Mouse (Mus musculus): ENCODE results near the gene Amt. TPM values are rescaled to one million over a fixed set of nuclear protein-coding genes. Genes with fewer than 3 reads are reported as not detected.
A peak's percentile ranks its signal among the peaks of the same experiment; 100 is the strongest.
"Not testable (repeated sequence)": the region's sequence is repeated elsewhere in the genome, so short reads cannot be mapped to it uniquely, and the experiment has no call there.

The Amt gene
- polyA plus RNA-seq, 1 experiment from 2014 or later: 50.5 TPM

DNA sequence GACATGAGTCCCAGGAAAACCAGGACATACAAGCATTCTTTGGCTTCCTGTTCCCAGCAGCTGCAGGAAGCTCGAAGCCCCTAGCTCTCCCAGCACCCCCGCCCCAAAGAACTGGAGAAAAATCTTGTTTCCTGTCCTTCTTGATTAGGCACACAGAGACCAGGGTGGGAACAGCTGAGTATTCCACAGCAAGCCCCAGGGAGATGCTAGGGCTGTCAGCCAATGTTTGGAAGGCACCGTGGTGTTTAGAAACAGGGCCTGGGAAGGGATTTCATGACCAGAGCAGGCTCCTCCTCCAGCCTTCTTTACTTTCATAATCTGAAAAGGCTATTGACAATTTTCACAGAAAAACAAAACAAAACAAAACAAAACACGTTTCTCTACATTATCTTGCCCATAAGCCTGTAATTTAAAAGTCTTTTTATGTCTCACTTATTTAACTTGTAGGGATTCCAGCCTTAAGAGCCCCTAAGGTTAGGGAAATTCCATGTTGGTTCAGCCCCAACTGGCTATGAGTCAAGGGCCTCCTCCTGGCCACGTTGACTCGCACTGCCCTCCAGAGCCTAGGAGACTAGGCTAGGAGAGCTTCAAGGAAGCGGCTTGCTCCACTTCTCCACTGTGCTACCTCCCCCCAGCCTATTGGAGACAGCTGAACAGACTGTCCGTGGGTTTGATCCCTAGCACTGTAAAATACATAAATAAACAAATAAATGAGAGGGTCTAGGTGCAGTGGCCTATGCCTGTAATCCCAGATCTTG is 16.4 kb upstream of the Amt start:
- Histone ChIP-seq H3K27ac (peak overlapping the region; percentile 72), H3K27me3 (ENCODE audit: insufficient read depth, low read length) (no peaks in the 10 kb centered on the region), H3K4me3 (replicated peaks; ENCODE audit: low read depth, low read length) (no peak overlapping the region), H3K36me3 (ENCODE audit: insufficient read depth, low read length) (no peaks in the 10 kb centered on the region), H3K4me2 (ENCODE audit: low read length) (no peak overlapping the region), H3K9ac (ENCODE audit: low read depth, low read length) (no peak overlapping the region), H3K9me3 (replicated peaks; ENCODE audit: low read length) (no peaks in the 10 kb centered on the region), H3K4me1 (replicated peaks; ENCODE audit: insufficient read depth, low read length) (no peaks in the 10 kb centered on the region)
- ATAC-seq (replicated peaks; ENCODE audit: low FRiP score, low read depth) (no peak; the same call in 1 of the 2 replicates), DNase-seq (ENCODE audit: low spot score) (peak; percentile 85)
- peak; percentile 6; the same call in 1 of the 2 replicates for TF ChIP-seq CTCF (IDR thresholded peaks at IDR 0.05; ENCODE audit: low read depth)
- 33% methylated on average over 8 of the region's 8 CpGs for WGBS

- H3K27me3 ChIP-seq (ENCODE audit: insufficient read depth, low read length): no peaks in the 10 kb centered on the region
- no peaks in the 10 kb centered on the region for H3K4me1 ChIP-seq (replicated peaks; ENCODE audit: insufficient read depth, low read length)
- no peaks in the 10 kb centered on the region for H3K36me3 ChIP-seq (ENCODE audit: insufficient read depth, low read length)
- no peak overlapping the region for H3K4me3 ChIP-seq (replicated peaks; ENCODE audit: low read depth, low read length)
- DNase-seq (ENCODE audit: low spot score) (peak; percentile 90), ATAC-seq (replicated peaks; ENCODE audit: low FRiP score, low read depth) (peak; percentile 61; the same call in 1 of the 2 replicates)
- TF ChIP-seq CTCF (IDR thresholded peaks at IDR 0.05; ENCODE audit: low read depth): peak; percentile 96
- no peak overlapping the region for H3K4me2 ChIP-seq (ENCODE audit: low read length)
- no peak overlapping the region for H3K9ac ChIP-seq (ENCODE audit: low read depth, low read length)
- no peak overlapping the region for H3K27ac ChIP-seq
- no peaks in the 10 kb centered on the region for H3K9me3 ChIP-seq (replicated peaks; ENCODE audit: low read length)
- 7% methylated on average over 6 of the region's 6 CpGs for WGBS
Observed at GRCm38 (mm10) chr9:108284410-108284809, 12.2 kb upstream of the Amt start.

- ATAC-seq (replicated peaks; ENCODE audit: low FRiP score, low read depth); DNase-seq (ENCODE audit: low spot score): not testable (repeated sequence)
Observed at GRCm38 (mm10) chr9:108287526-108288238, 9.0 kb upstream of the Amt start.

DNA sequence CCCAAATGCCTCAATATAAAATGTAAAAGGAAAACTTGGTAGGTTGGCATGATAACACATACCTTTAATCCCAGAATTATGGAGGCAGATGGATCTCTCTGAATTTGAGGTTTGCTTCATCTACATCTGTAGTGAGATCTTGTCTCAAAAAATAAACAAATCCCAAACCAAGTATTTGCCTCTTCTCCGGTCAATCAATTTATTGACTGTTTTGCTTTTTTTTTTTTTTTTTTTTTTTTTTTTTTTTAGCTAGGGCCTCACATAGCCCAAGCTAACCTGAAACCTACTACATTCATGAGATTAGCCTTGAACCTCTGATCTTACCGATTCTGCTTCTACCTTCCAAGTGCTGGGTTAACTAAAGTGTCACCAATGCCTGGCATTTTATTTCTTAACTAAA is 7.3 kb upstream of the Amt start:
- WGBS: 59% methylated on average over 2 of the region's 2 CpGs
- no peak for ATAC-seq (replicated peaks; ENCODE audit: low FRiP score, low read depth)
- no peaks in the 10 kb centered on the region for H3K27me3 ChIP-seq (ENCODE audit: insufficient read depth, low read length)
- H3K9ac ChIP-seq (ENCODE audit: low read depth, low read length): no peak overlapping the region
- H3K4me3 ChIP-seq (replicated peaks; ENCODE audit: low read depth, low read length): no peak overlapping the region
- 0 out of 2 replicates have a peak, but pooled peaks cover 3% of the 10 kb centered on the region for H3K4me1 ChIP-seq (replicated peaks; ENCODE audit: insufficient read depth, low read length)
- DNase-seq (ENCODE audit: low spot score): no peak
- no peak for TF ChIP-seq CTCF (IDR thresholded peaks at IDR 0.05; ENCODE audit: low read depth)
- no peaks in the 10 kb centered on the region for H3K36me3 ChIP-seq (ENCODE audit: insufficient read depth, low read length)
- no peaks in the 10 kb centered on the region for H3K9me3 ChIP-seq (replicated peaks; ENCODE audit: low read length)
- no peak overlapping the region for H3K4me2 ChIP-seq (ENCODE audit: low read length)
- no peak overlapping the region for H3K27ac ChIP-seq

More at GRCm38 (mm10) chr9:108287526-108288238, 9.0 kb upstream of the Amt start:
- H3K27ac ChIP-seq; H3K4me1 ChIP-seq (replicated peaks; ENCODE audit: insufficient read depth, low read length); H3K36me3 ChIP-seq (ENCODE audit: insufficient read depth, low read length); H3K4me2 ChIP-seq (ENCODE audit: low read length); H3K9ac ChIP-seq (ENCODE audit: low read depth, low read length); H3K4me3 ChIP-seq (replicated peaks; ENCODE audit: low read depth, low read length); H3K9me3 ChIP-seq (replicated peaks; ENCODE audit: low read length); H3K27me3 ChIP-seq (ENCODE audit: insufficient read depth, low read length): not testable (repeated sequence)
- 81% methylated on average over 4 of the region's 6 CpGs for WGBS

GRCm38 (mm10) chr9:108290016-108290750 is 6.5 kb upstream of the Amt start, which contains the start of gene Nicn1:
Gene Nicn1 (plus strand): TSS chr9:108290429.
- peak within 1 kb of the TSS; percentile 54 for H3K4me3 ChIP-seq (replicated peaks; ENCODE audit: low read depth, low read length)
- no peaks in the 10 kb centered on the region for H3K27me3 ChIP-seq (ENCODE audit: insufficient read depth, low read length)
- no peaks in the 10 kb centered on the region for H3K36me3 ChIP-seq (ENCODE audit: insufficient read depth, low read length)
- H3K9me3 ChIP-seq (replicated peaks; ENCODE audit: low read length): no peaks in the 10 kb centered on the region
- ATAC-seq (replicated peaks; ENCODE audit: low FRiP score, low read depth) (peak; percentile 95), DNase-seq (ENCODE audit: low spot score) (peak; percentile 100)
- H3K27ac ChIP-seq: peak within 1 kb of the TSS; percentile 73
- no peak for TF ChIP-seq CTCF (IDR thresholded peaks at IDR 0.05; ENCODE audit: low read depth)
- peak within 1 kb of the TSS; percentile 66 for H3K9ac ChIP-seq (ENCODE audit: low read depth, low read length)
- under 1% methylated on average over 32 of the region's 32 CpGs for WGBS
- 0 out of 2 replicates have a peak, but pooled peaks cover 3% of the 10 kb centered on the region for H3K4me1 ChIP-seq (replicated peaks; ENCODE audit: insufficient read depth, low read length)
- peak within 1 kb of the TSS; percentile 74 for H3K4me2 ChIP-seq (ENCODE audit: low read length)

DNA sequence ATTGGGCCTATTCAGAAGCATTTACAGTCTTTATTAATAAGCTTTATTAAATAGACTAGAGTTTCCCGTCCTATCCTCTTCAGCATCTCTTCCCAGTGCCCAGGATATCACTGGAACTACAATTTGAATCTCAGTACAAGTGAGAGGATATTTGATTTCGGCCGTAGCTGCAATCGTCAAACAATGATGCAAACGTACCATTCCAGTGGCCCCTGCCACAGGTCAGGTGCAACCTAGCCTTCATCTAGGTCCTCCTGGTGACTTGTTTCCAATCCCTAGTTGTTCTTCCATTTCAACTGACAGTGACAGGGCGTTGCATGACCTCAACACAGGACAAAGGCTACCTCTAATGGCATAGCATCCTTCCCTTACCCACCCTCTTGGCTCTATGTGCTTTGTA is 5.9 kb upstream of the Amt start:
- no peak for ATAC-seq (replicated peaks; ENCODE audit: low FRiP score, low read depth)
- Histone ChIP-seq H3K4me2 (ENCODE audit: low read length) (peak overlapping the region; percentile 74), H3K36me3 (ENCODE audit: insufficient read depth, low read length) (no peaks in the 10 kb centered on the region), H3K9ac (ENCODE audit: low read depth, low read length) (peak overlapping the region; percentile 44; the same call in 1 of the 2 replicates), H3K27ac (no peak overlapping the region), H3K4me3 (replicated peaks; ENCODE audit: low read depth, low read length) (peak overlapping the region; percentile 54), H3K27me3 (ENCODE audit: insufficient read depth, low read length) (no peaks in the 10 kb centered on the region), H3K4me1 (replicated peaks; ENCODE audit: insufficient read depth, low read length) (0 out of 2 replicates have a peak, but pooled peaks cover 3% of the 10 kb centered on the region), H3K9me3 (replicated peaks; ENCODE audit: low read length) (no peaks in the 10 kb centered on the region)
- no peak for DNase-seq (ENCODE audit: low spot score)
- WGBS: 40% methylated on average over 6 of the region's 6 CpGs
- no peak for TF ChIP-seq CTCF (IDR thresholded peaks at IDR 0.05; ENCODE audit: low read depth)

Measured in kidney, postnatal 0 days (tissue).